In the genomic region with DNA sequence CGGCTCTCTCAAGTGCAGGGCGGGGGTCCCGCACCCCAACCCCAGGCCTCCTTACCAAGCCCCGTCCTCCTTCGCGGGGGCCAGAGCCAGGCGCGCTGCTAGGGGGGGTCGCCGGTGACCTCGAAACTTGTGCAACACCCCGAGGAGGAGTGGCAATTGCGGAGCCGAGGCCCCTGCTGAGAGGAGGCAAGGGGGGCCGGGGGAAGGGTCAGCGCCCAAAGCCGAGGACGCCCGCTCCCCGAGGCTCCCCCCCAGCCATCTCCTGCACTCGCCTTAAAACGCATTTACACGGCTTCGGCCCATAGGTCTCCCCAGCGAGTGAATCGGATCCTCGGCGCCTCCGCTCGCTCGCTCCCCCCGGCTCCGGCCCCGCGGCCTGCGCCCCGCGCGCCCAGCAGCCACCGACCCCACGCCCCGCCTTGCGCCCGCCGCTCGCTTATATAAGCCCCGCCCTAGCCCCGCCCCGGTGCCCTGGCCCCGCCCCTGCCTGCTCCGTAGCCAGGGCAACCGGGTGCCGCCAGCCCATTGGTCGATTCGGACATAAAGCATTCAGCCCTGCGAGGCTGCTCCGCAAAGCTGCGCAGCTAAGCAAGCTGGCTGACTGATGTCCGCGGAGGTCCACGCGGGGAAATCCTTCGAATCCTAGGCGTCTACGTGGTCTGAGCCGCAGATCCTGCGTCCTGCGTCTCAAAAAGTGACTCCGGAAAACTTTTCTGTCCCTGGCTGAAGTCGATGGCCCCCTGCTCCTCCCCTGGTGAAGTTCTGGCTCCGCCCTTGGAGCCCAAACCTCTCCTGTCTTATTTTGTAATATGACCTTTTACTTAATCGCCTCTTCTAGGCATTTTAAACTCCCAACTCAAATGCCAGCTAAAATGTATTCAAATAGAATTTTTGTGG, we compare ENCODE assay signal across 8 mouse cellular contexts. TPM values are rescaled to one million over a fixed set of nuclear protein-coding genes. Genes with fewer than 3 reads are reported as not detected.
DNase-seq lines count a peak whose midpoint lies in the region; ATAC-seq lines count a peak whose summit lies in the region.

A gene (minus strand): TSS at position 414 of the 897 bp plus-strand sequence.

- peak; percentile 94 for ATAC-seq in inflammation-experienced regulatory T-cells, adult 6 months
- ATAC-seq in megakaryocyte progenitor cell, adult 5-6 weeks (replicated peaks; ENCODE audit: poor library complexity): peak; percentile 92

- peak; percentile 91 to 92 for DNase-seq in adrenal gland, adult 18-20 months (ENCODE audit: low spot score in 2 of 2)
- peak; percentile 94 for DNase-seq in embryo, embryonic 11 days
- peak; percentile 92 for DNase-seq in gastrocnemius, postnatal 25 days
- DNase-seq in left cerebral cortex, postnatal 10 days (ENCODE audit: extremely low spot score in 1 of 2, low spot score in 2 of 2): peak; percentile 90 to 94
- peak; percentile 96 for DNase-seq in right cerebral cortex, postnatal 10 days (ENCODE audit: low spot score in 2 of 2)
- DNase-seq in urinary bladder, postnatal 14 days (ENCODE audit: low spot score): peak; percentile 93

- intact Hi-C loops in left cerebral cortex, postnatal 10 days (cut with DNase I): no loop called here

RNA-seq across cellular contexts. Expression of the gene that starts here (rescaled TPM):
- total RNA-seq in adrenal gland, adult 18-20 months (2021): 10 to 100 TPM; 62.3 to 69.7 TPM
- total RNA-seq in gastrocnemius, postnatal 25 days (2021): 1 to 10 TPM; 1.8 to 3.1 TPM
- polyA plus RNA-seq in inflammation-experienced regulatory T-cells, adult 6 months (2017; shearing (Covaris generic)): under 1 TPM in 1 of 3 experiments, not detected in 2; 0.19 TPM
- 10 to 100 TPM; 30.3 to 36.3 TPM for total RNA-seq in left cerebral cortex, postnatal 10 days (2021)
- total RNA-seq in megakaryocyte progenitor cell, adult 5-6 weeks (2015): 0.91 and 1.7 TPM in 2 replicates
- 2.1 and 2.2 TPM in 2 replicates for total RNA-seq in megakaryocyte progenitor cell, adult 5-6 weeks (2017)

Comparison
In these comparisons a context has a peak if more than half of its experiments do, and no peak if none do; other contexts are left out.
1. Peak in every context shown above with its lines: DNase-seq and ATAC-seq.
2. RNA of the gene that starts here (total RNA-seq): 62.3 to 69.7 TPM in adrenal gland, adult 18-20 months and 30.3 to 36.3 TPM in left cerebral cortex, postnatal 10 days; 1.8 to 3.1 TPM in gastrocnemius, postnatal 25 days and 0.91 to 2.2 TPM in megakaryocyte progenitor cell, adult 5-6 weeks; every median in the first group is over 4 times any median in the second.
3. Peak in ATAC-seq in inflammation-experienced regulatory T-cells, adult 6 months; RNA of the gene not detected or under 1 TPM.